Mouse (Mus musculus) olfactory bulb, adult 2 months (tissue): ENCODE measurements around the gene Slc10a6.

Experiments used
- CTCF ChIP-seq: fragments of 200-500 bp; IDR thresholded peaks from 2 replicates; pipeline ENCODE4 v1.5.1; 2012; ENCODE audit warnings: low read depth, mild to moderate bottlenecking, low read length, moderate library complexity; ENCODE audit not compliant: insufficient read depth
- POLR2A ChIP-seq: fragments of 200-500 bp; IDR thresholded peaks from 2 replicates; pipeline ENCODE4 v1.6.1; 2012; ENCODE audit warnings: mild to moderate bottlenecking, low read depth, low read length, moderate library complexity; ENCODE audit not compliant: insufficient read depth

DNA sequence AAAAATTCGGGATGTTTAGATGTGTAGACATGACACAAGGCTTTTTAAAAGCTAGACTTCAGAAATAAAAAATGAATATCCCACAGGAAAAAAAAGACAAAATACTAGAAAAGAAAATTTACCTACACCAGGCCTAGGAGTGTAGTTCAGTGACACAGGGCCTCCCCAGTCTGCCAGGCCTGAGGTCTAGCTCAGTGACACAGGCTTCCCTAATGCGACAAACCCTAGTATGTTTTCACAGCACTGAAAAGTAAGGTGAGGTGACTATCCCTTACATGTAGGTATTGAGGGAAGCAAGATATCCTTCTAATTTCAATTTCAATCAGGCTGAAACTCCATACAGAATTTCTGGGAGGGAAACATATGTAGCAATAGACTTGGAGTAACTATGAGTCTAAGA, 8.0 kb upstream of the Slc10a6 start:
- TF ChIP-seq CTCF: no peak
- no peak for TF ChIP-seq POLR2A
